Mouse (Mus musculus): Measurements from ENCODE around the gene Ehd2.
"Not testable (repeated sequence)": the region's sequence is repeated elsewhere in the genome, so short reads cannot be mapped to it uniquely, and the experiment has no call there.

Ehd2 gene

GRCm38 (mm10) chr7:15945721-15946536 lies 21.4 kb downstream of the Ehd2 start, which contains the start of gene Nop53:
Nop53 (minus strand) TSS chr7:15946074.
- peak; percentile 99 for DNase-seq

DNA sequence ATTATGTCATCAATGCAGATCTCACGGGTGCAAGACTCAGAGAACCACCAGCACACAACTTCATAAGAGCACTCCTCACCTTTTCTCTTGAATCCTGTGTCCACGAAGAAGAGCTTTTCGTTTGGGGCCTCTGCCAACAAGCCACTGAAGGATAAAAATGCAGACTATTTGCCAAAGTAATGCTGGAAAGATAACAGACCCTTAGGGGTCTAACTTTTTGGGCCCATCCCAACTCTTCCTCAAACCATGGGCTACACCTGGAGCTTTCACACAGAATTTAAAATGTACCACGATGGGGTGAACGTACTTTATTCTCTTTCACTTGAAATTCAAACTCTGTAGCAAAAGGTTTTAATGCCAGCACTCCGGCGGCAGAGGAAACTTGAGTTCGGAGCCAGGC lies 22.2 kb downstream of the Ehd2 start:
- no peak for DNase-seq

- no peak for DNase-seq
These were observed 23.1 kb downstream of the Ehd2 start for GRCm38 (mm10) chr7:15944311-15944710.

GRCm38 (mm10) chr7:15938621-15939020 lies 28.7 kb downstream of the Ehd2 start:
- DNase-seq = no peak

- no peak for DNase-seq
These were observed 29.9 kb downstream of the Ehd2 start for GRCm38 (mm10) chr7:15937491-15937890.

DNA sequence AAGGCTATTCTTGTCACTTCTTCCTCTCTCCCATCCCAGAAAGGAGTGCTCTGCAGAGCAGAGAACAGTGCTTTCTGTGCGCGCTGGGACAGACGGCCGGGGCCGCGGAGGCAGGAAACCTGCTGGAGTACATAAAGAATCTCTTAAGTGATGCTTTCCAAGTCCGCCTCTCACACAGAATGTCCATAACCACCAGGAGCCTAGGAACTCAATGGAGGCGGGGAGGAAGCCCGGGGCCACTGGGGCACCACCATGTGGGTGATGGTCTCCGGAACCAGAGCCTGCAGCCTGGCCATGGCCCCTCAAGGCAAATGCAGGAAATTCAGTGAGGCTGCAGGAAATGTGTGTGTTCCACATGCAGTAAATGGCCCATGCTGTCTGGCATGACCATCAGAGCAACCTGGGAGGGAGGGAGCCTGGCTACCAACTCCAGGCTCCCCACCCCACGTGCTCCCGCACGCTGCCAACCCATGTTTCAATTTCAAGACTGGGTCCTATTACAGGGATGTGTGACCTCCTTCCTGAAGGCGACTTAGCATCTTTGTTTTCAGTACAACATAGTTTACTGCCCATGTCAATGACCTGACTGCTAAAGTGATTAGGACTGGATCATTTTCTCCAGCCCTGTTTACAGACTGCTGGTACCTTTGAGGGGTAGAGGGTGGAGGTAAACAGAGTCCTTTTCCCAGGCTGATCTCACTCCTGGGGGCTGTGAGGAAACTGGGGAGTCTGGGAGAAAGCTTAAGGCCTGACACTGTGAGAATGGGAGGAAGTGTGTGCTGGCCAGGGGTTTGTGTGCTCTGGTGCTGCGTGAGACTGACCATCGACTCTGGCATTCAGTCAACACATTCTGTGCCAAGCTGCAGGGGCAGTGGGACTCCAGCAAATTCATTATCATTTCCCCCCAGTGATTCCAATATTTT lies 33.7 kb downstream of the Ehd2 start:
- no peak for DNase-seq

- DNase-seq = no peak
These were observed 35.7 kb downstream of the Ehd2 start for GRCm38 (mm10) chr7:15931635-15932034.

- no peak for DNase-seq
These were observed 36.8 kb downstream of the Ehd2 start for GRCm38 (mm10) chr7:15930543-15930942.

DNA sequence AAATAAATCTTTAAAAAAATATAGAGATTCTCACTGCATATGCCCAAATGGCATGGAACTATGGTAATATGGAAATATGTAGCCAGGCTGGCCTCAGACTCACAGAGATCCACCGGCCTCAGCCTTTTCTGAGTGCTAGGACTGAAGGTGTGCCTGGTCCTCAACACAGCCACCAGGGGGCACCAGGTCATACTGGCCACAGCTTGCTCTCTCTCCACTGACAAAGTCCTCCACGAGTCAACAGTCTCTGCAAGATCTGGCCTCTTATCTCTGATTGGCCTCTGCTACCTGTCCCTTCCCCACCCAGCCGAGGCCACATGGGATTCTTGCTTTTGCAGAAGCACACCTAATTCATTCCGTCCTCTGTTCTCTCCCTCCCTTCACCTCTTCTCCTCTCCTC lies 37.5 kb downstream of the Ehd2 start:
- peak; percentile 67 for DNase-seq

DNA sequence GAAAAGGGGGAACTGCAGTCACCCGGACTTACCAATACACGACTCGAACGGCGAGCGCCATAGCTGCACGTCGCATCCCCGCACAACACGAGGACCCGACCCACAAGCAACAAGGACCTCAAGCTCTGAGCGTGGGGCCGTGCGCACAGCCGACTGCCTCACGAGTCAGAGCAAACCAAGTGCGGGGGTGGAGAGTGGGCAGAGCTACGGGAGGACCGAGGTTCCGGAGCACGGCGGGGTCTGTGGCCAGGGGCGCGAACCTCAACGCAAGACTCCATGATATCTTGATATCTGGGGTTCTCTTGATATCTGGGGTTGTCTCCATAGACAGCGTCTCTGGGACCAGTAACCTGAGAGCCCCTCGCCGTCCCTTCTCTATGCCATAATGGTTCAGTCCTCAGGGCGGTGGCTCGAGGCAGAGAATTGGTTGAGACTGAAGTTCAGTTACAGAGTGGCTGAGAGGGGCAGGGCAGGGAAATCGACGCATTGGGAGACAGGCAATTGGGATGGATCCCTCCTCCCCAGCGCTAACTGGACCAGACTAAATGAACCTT lies 45.1 kb downstream of the Ehd2 start, which contains the start of gene Selenow:
Selenow (minus strand) TSS at position 183 of the 554 bp plus-strand sequence.
- peak; percentile 97 for DNase-seq

GRCm38 (mm10) chr7:15921796-15922195 lies 45.6 kb downstream of the Ehd2 start:
- peak; percentile 64 for DNase-seq

DNA sequence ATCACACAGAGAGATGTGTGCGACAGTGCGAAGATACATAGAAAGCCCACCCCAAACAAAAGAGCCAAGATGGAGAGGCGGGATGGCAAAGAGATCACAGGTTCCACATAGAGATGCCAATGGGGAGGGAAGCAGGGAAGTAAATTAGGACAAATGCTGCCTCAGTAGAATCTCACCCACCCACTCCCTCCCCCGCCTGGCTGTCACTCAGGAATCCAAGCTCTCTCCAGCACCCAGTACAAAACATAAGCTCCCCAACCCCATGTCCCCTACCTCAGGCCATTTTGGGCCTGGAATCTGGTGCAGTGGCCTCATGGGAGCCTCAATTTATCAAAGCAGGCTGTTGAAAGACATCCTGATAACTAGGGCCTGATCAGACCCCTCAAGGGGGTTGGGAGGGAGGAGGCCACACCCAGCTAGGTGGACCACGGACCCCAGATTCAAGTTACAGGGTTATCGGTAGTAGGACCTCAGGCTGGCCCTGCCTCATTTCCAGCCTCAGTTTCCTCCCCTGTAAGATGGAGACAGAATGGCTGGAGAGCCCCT lies 46.6 kb downstream of the Ehd2 start:
- DNase-seq = no peak

- no peak for DNase-seq
These were observed 47.4 kb downstream of the Ehd2 start for GRCm38 (mm10) chr7:15919947-15920346.

GRCm38 (mm10) chr7:15918371-15918770 lies 49.0 kb downstream of the Ehd2 start:
- DNase-seq = no peak

DNA sequence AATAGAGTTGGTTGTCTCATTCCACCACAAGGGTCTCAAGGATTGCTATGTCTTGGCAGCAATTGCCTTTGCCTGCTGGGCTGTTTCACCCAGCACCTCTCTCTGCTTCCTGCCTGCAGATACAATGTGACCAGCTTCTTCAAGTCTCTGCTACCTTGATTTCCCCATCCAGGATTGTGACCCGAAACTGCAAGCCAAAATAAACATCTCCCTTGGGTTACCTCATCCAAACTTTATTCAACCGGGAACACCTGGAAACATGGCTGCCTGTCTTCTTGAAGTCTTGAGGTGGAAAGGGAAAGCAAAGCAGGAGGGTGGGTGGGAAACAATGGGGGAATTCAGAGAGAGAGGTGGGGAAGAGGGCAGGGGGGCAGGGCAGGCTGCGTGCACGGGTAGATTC lies 50.4 kb downstream of the Ehd2 start:
- no peak for DNase-seq

DNA sequence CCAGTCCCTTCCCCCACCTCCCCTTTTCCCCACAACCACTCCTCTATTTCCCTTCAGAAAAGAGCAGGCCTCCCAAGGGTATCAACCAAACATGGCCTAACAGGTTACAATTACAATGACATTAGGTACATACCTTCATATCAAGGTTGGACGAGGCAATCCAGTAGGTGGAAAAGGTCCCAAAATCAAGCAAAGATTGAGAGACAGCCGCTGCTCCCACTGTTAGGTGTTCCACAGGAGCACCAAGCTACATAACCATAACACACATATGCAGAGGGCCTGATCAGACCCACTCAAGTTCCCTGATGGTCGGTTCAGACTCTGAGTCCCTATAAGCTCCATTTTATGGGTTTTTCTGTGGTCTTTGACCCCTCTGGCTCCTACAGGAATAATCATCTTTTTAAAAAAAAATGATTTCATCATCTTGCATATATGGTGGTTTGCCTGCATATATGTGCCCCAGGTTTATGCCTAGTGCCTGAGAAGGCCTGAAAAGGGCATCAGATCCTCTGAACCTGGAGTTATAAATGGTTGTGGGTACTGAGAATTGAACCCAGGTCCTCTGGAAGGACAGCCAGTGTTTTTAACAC lies 51.1 kb downstream of the Ehd2 start:
- DNase-seq = no peak

DNA sequence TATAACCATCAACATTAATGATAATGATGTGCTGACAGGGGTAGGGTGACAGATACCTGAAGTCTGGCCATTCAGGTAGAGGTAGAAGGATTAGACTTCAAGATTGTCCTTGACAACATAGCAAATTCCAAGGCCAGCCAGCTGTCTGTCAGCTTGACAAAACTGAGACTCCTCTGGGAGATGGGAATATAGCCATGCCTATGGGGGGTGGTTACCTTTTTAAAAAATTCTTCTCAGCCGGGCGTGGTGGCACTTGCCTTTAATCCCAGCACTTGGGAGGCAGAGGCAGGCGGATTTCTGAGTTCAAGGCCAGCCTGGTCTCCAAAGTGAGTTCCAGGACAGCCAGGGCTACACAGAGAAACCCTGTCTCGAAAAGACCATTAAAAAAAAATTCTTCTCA lies 51.7 kb downstream of the Ehd2 start:
- DNase-seq = not testable (repeated sequence)

GRCm38 (mm10) chr7:15914751-15915150 lies 52.6 kb downstream of the Ehd2 start:
- DNase-seq = no peak

DNA sequence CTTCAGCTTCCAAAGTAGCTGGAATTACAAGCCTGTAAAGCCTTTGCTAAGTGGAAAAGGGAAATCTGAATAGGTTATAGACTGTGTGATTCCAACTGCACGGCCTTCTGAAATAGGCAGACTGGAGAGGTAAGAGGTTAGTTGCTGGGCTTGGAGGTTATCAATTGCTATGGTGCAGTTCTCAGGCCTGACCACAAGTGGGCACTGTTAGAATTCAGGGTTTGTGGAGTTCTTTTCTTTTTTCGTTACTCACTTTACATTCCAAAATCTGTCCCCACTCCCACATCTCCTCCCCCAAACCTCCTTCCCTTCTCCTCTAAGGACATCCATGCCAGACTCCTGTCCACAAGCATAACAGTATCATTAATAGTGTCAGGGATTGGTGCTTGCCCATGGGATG lies 53.1 kb downstream of the Ehd2 start:
- DNase-seq = peak; percentile 73

- peak; percentile 97 for DNase-seq
These were observed 55.2 kb downstream of the Ehd2 start for GRCm38 (mm10) chr7:15912183-15912582.

- DNase-seq = no peak
These were observed 56.8 kb downstream of the Ehd2 start for GRCm38 (mm10) chr7:15910521-15910920.

DNA sequence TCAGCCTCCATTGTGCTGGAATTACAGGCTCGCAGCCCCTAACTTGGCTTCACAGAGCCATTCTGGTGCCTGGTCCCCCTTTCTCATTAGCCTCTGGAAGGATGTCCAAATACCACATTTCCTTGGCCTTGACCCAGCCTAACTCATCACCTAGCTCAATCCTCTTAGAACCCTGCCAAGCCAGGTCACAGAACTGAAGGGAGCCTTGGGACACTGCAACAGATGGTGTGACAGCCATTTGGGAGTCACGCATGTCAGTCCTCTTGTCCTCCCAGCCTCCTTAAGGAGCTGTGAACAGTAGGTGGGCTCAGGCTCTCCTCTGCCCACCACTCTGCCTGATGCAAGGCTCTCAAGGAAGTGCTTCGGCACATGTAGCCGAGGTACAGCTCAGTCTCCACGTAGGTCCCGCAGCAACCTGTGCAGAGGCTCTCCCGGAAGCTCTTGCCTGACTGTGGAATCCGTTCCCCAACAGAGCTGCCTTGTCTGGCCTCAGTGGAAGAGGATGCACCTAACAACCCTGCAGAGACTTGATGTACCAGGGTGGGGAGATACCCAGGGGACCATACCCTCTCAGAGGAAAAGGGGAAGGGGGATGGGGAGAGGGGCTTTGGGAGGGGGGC lies 59.3 kb downstream of the Ehd2 start:
- DNase-seq = peak; percentile 70

Data from retina, postnatal 1 day (tissue).